Mouse (Mus musculus) intestine, embryonic 16.5 days (tissue): Measurements from ENCODE around the gene Ncr1. TPM values are rescaled to one million over a fixed set of nuclear protein-coding genes. Genes with fewer than 3 reads are reported as not detected.
"Not testable (repeated sequence)": the region's sequence is repeated elsewhere in the genome, so short reads cannot be mapped to it uniquely, and the experiment has no call there.

Experiments
- ATAC-seq: fragments of 200-750 bp; cut with Nextera tagmentation; 2 replicates; pipeline ENCODE4 v1.8.0; 2017; ENCODE audit warnings: moderate TSS enrichment, moderate library complexity
- H3K27ac ChIP-seq: fragments of 300-500 bp; sonication (generic); 2 replicates; pipeline ENCODE4 v1.5.1; 2014; ENCODE audit warnings: mild to moderate bottlenecking, low read length
- H3K27me3 ChIP-seq: fragments of 300-500 bp; sonication (generic); replicated peaks from 2 replicates; pipeline ENCODE4 v1.6.1; 2014; ENCODE audit warnings: low read length, control low read depth, mixed read lengths; ENCODE audit not compliant: control insufficient read depth, insufficient read depth
- H3K36me3 ChIP-seq: fragments of 300-500 bp; sonication (generic); 2 replicates; pipeline ENCODE4 v1.6.1; 2014; ENCODE audit warnings: low read length, control low read depth; ENCODE audit not compliant: control insufficient read depth, insufficient read depth
- H3K4me1 ChIP-seq: fragments of 300-500 bp; sonication (generic); 2 replicates; pipeline ENCODE4 v1.6.1; 2014; ENCODE audit warnings: low read length, control low read depth, mixed read lengths; ENCODE audit not compliant: control insufficient read depth, insufficient read depth
- H3K4me2 ChIP-seq: fragments of 300-500 bp; sonication (generic); 2 replicates; pipeline ENCODE4 v1.6.1; 2014; ENCODE audit warnings: low read depth, low read length, control low read depth
- H3K4me3 ChIP-seq: fragments of 300-500 bp; sonication (generic); 2 replicates; pipeline ENCODE4 v1.5.1; 2014; ENCODE audit warnings: mild to moderate bottlenecking, low read length
- H3K9ac ChIP-seq: fragments of 300-500 bp; sonication (generic); 2 replicates; pipeline ENCODE4 v1.6.1; 2014; ENCODE audit warnings: low read depth, low read length
- H3K9me3 ChIP-seq: fragments of 300-500 bp; sonication (generic); 2 replicates; pipeline ENCODE4 v1.6.1; 2016; ENCODE audit warnings: low read length, control low read depth; ENCODE audit not compliant: control insufficient read depth
- WGBS: fragments of 180-500 bp; shearing (Covaris S2); extraction: QIAGEN DNeasy Blood & Tissue Kit; methylation state at CpG from one replicate; pipeline ENCODE4 v1.1.7; 2014; 5-methylcytosine and 5-hydroxymethylcytosine counted together
- polyA plus RNA-seq: library from polyadenylated mRNA; unstranded; fragments of >200 nt; fragmentation: Nextera tagmentation; extraction: Ambion mirVana; gene quantifications from 2 replicates; pipeline ENCODE4 v1.2.1, GENCODE M21; 2015

Gene Ncr1
- 0.09 TPM in 1 of 2 replicates, not detected in the other for polyA plus RNA-seq

DNA sequence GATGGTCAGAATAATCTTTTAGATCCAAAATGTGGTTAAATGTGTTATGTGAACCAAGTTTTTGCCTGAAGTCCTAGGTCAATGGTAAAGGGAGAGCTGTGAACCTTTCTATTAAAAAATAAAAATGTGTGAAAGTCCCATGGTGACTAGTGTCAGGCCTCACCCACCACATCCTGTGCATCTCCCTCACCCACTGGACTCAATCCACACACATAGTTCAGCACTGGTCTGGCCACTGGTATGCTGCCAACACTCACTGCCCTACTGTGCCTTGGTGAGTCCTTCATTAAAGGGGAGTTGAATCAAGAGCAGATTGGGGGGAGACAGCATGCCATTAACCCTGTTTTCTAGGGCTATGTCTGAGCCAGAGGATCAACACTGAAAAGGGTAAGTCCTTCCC, at the start of gene Ncr1:
Ncr1 (plus strand) TSS at position 216 of the 400 bp plus-strand sequence.
- Histone ChIP-seq H3K27me3 (no peaks in the 10 kb centered on the region), H3K9ac (no peak within 1 kb of the TSS), H3K4me2 (no peak within 1 kb of the TSS), H3K4me1 (no peaks in the 10 kb centered on the region), H3K9me3 (no peaks in the 10 kb centered on the region), H3K36me3 (no peaks in the 10 kb centered on the region), H3K27ac (no peak within 1 kb of the TSS), H3K4me3 (no peak within 1 kb of the TSS)
- no peak for ATAC-seq

- no peak for ATAC-seq
- Histone ChIP-seq H3K27ac (no peak overlapping the region), H3K4me1 (no peaks in the 10 kb centered on the region), H3K4me2 (no peak overlapping the region), H3K9me3 (no peaks in the 10 kb centered on the region), H3K9ac (no peak overlapping the region), H3K36me3 (no peaks in the 10 kb centered on the region), H3K4me3 (no peak overlapping the region), H3K27me3 (no peaks in the 10 kb centered on the region)
- 79% methylated on average over 5 of the region's 5 CpGs for WGBS
Measured at GRCm38 (mm10) chr7:4292638-4293037, 44.9 kb upstream of the Ncr1 start.

GRCm38 (mm10) chr7:4297189-4297588, 40.3 kb upstream of the Ncr1 start:
- Histone ChIP-seq H3K27ac (no peak overlapping the region), H3K9ac (no peak overlapping the region), H3K9me3 (no peaks in the 10 kb centered on the region), H3K36me3 (no peaks in the 10 kb centered on the region), H3K4me1 (no peaks in the 10 kb centered on the region), H3K4me2 (no peak overlapping the region), H3K27me3 (no peaks in the 10 kb centered on the region), H3K4me3 (no peak overlapping the region)
- no peak for ATAC-seq
- WGBS: 44% methylated on average over 1 of the region's 1 CpGs

DNA sequence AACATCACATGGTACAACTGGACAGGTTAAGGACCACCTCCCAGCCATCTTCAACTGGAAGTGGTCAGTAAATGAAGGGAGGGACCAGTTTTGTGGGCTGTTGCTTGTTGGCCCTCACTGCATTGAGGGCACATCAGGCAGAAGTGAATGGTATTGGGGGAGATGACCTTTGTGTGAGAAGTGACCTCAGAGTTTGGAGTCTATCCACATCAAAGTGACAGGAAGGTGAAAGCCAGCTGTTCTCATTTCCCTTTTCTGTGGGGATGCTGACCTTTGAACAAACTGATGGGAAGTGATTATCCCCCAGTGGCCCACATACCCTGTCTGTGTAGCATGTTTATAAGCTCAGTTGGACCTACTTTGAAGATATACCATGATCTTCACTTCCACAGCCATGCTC, 37.4 kb upstream of the Ncr1 start:
- Histone ChIP-seq H3K4me1 (no peaks in the 10 kb centered on the region), H3K9me3 (no peaks in the 10 kb centered on the region), H3K27ac (no peak overlapping the region), H3K27me3 (no peaks in the 10 kb centered on the region), H3K36me3 (no peaks in the 10 kb centered on the region), H3K9ac (no peak overlapping the region), H3K4me3 (no peak overlapping the region), H3K4me2 (no peak overlapping the region)
- ATAC-seq: no peak

DNA sequence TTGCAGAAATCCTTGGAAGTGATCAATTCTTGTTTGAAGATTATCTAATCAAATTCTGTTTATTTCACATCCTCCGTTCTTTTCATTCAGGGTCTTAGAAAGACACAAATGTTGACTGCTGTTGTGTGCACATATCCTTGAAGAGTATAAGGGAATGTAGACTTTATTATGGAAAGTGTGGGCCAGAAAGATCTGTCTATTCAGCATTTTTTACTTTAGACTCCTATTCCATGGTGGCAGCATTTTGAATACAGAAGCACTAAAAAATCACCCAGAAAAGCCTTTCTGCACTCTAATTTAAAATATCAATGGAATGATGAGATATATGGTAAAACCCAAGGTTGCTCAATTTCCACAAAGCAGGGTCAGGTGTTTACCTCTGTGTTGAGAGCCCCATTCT, 34.1 kb upstream of the Ncr1 start:
- no peaks in the 10 kb centered on the region for H3K9me3 ChIP-seq
- no peak overlapping the region for H3K4me3 ChIP-seq
- no peak for ATAC-seq
- no peak overlapping the region for H3K9ac ChIP-seq
- no peaks in the 10 kb centered on the region for H3K36me3 ChIP-seq
- 96% methylated on average over 1 of the region's 1 CpGs for WGBS
- no peaks in the 10 kb centered on the region for H3K4me1 ChIP-seq
- H3K27me3 ChIP-seq: no peaks in the 10 kb centered on the region
- no peak overlapping the region for H3K27ac ChIP-seq
- H3K4me2 ChIP-seq: no peak overlapping the region

DNA sequence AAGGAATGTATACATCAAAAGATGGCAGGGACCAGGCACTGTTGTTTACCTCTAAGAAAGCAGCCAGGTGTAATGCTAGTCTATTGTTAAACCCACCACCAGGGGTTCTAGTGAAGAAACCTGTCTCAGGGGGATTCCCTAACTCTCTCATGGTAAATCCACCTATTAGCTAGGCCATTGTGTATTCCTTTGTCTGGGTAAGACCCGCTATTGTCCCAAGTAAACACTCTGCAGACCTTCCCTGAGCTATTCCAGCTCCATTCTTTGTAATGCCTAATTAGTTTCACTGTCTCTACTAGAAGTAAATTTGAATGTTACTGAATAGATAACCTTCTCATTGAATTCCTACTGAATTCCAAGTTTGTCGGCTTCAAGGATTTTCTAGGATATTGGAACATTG, 24.4 kb upstream of the Ncr1 start:
- H3K36me3 ChIP-seq, H3K4me1 ChIP-seq, H3K27ac ChIP-seq, H3K9me3 ChIP-seq, ATAC-seq, H3K4me3 ChIP-seq, H3K9ac ChIP-seq, H3K4me2 ChIP-seq, H3K27me3 ChIP-seq: not testable (repeated sequence)
- 78% methylated on average over 2 of the region's 2 CpGs for WGBS

DNA sequence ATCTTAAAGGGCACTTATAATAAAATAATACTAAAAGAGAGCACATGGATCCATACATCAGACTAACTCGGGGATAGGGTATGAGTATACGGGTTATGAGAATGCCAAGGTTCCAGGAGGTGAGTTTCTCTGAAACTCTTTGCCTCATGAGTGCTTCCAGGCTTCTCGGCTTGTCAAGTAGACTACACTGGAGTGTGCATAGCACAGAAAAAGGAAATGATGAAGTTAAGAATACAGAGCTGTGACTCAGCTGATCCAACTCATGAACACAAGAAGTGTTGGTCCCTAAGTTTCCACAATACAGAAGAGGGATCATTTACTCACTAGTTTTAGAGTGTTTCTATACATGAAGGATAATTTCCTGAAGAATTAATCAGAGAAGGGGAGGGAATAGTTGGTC, 24.0 kb upstream of the Ncr1 start:
- WGBS: 90% methylated on average over 3 of the region's 3 CpGs
- not testable (repeated sequence) for H3K36me3 ChIP-seq, ATAC-seq, H3K27ac ChIP-seq, H3K27me3 ChIP-seq, H3K4me1 ChIP-seq, H3K9me3 ChIP-seq, H3K9ac ChIP-seq, H3K4me2 ChIP-seq, H3K4me3 ChIP-seq

- H3K4me1 ChIP-seq: no peaks in the 10 kb centered on the region
- H3K36me3 ChIP-seq: no peaks in the 10 kb centered on the region
- WGBS: 76% methylated on average over 2 of the region's 2 CpGs
- H3K27ac ChIP-seq: no peak overlapping the region
- H3K4me3 ChIP-seq: no peak overlapping the region
- ATAC-seq: no peak
- no peak overlapping the region for H3K4me2 ChIP-seq
- no peaks in the 10 kb centered on the region for H3K27me3 ChIP-seq
- H3K9me3 ChIP-seq: no peaks in the 10 kb centered on the region
- H3K9ac ChIP-seq: no peak overlapping the region
Measured at GRCm38 (mm10) chr7:4323301-4323700, 14.2 kb upstream of the Ncr1 start.

- 77% methylated on average over 7 of the region's 7 CpGs for WGBS
- H3K4me1 ChIP-seq: no peaks in the 10 kb centered on the region
- H3K4me2 ChIP-seq: no peak overlapping the region
- H3K9me3 ChIP-seq: no peaks in the 10 kb centered on the region
- no peak overlapping the region for H3K4me3 ChIP-seq
- H3K36me3 ChIP-seq: no peaks in the 10 kb centered on the region
- ATAC-seq: no peak
- H3K9ac ChIP-seq: no peak overlapping the region
- no peak overlapping the region for H3K27ac ChIP-seq
- H3K27me3 ChIP-seq: no peaks in the 10 kb centered on the region
Measured at GRCm38 (mm10) chr7:4373521-4373920, 36.0 kb downstream of the Ncr1 start.
